Mouse (Mus musculus) gastrocnemius, adult 8-10 months (tissue): ENCODE results near the gene Rdh9. TPM values are rescaled to one million over a fixed set of nuclear protein-coding genes. Genes with fewer than 3 reads are reported as not detected.
"Not testable (repeated sequence)": the region's sequence is repeated elsewhere in the genome, so short reads cannot be mapped to it uniquely, and the experiment has no call there.

ENCODE experiments used
- DNase-seq, 2 experiments: peaks; one replicate each; pipeline ENCODE4 v3.0.0; 2022; ENCODE audit warnings: low spot score in 2 of 2
- total RNA-seq, 4 experiments: library from RNA; stranded (reverse); gene quantifications; 2 replicates each; pipeline ENCODE4 v1.2.4; 2022

Rdh9 gene
- total RNA-seq, 4 experiments from 2014 or later, result 0.12 to 0.58 (median 0.56) TPM; not detected in 1

DNA sequence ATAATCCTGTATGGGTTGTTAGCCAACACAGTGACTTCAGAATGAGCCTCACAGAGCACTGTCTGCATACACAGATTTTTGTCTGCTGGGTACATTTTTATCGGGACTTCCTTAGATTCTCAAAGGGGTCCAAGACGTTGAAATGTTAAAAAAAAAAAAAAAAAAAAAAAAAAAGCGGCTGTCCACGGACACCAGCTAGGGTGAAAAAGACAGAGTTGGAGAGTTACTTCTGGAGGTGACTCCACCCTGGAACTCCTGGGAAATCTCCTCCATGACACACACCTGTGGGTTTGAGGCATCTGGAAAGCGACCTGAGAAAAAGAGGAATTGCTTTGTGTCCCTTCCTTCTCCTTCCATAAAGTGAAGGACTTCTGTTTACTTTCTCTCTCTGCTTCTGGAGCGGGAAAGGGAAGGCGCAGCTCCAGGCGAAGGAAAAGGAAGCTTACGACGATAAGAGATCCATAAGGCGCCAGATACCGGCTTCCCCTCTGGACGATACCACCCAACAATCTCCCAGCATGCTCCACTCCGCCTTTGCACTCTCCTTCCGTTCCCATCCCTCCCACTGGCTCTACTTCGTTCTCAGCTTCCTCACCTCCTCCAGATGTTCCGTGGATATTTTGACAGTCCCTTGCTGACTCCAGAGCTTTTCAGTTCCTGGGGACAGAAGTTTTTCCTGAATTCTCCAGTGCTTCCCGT is 20.3 kb upstream of the Rdh9 start:
- DNase-seq, result no peak

DNA sequence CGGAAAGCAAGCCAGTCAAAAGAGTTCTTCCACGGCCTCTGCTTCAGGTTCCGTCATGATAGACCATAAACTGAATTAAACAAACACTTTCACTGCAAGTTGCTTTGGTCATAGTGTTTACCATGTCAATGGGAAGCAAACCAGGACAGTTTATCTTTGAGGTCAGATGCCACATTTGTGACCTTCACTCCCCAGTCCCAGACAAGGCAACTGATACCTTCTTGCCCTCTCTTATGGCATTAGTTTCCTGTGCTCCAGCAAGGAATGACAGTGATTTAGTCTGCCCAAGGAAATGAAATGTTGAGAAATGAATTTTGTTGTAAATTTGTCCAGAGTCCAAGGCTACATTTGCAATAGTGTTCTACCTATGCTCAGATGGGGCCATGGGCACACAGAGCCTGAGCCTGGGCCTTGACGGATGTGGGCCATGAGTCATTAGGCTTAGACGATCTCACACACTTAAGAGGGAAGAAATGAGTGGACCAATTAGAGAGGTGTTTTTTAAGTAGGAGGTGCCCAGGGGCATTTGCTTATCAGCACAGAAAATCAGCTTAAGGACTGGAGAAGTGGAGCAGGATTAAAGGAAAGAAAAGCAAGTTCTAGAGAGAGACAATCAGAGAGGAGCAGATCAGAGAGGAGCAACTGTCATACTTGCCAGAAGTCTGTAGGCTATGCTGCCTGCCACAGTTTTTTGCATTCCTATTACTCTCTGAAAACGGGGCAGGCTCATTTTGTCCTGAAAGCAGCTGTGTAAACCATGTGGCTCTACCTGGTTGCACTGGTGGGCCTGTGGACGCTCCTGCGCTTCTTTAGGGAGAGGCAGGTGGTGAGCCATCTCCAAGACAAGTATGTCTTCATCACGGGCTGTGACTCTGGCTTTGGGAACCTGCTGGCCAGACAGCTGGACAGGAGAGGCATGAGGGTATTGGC is 16.7 kb upstream of the Rdh9 start, which contains the start of the genes Rdh1 and Rdh16f1:
Rdh1 (plus strand) TSS at position 541 of the 930 bp plus-strand sequence.
Rdh16f1 (plus strand) TSS at position 607 of the 930 bp plus-strand sequence.
- DNase-seq, result no peak

DNA sequence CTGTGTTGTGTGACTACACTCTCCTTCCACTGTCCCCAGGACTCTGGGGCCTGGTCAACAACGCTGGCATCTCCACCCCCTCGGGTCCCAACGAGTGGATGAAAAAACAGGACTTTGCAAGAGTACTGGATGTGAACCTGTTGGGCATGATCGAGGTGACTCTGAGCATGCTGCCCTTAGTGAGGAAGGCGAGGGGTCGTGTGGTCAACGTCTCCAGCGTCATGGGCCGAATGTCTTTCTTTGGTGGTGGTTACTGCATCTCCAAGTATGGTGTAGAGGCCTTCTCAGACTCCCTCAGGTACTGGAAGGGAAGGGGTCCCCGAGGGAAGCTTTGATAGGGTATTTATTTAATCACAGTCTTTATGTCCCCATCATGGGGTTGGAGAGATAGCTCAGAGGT is 13.3 kb upstream of the Rdh9 start:
- not testable (repeated sequence) for DNase-seq

DNA sequence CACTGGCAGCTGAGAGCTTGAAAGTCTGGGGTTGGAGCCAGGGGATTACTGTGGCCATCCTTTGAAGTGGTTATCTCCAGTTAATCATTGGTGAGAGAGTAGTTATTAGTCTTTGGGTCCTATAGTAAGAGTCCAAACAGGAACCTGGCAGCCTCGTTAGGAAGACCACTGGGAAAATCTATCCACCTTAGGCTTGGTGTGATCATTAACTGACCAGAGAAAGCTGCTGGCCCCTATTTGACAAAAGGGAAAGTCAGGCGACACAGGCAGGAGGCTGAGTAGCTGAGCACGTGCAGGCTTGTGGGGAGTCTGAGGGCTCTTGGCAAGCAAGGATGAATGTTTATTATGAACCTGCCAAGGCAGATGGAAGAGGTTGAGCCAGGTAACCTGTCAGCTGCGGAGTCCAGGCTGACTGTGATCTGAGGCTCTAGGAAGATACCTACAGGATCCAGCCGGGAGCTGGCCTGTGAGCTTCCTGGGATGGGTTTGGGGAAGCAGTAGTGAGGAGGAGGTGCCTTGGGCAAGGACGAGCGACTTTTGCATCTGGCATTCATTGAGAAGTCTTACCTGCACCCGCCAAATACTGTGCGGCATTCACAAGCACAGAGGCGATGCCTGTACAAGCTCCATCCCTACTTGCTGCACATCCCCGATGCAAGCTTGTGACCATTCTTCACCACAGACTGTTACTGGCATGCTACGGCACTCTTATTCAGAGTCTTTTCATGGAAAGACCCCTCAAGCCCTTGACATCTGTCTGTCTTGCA is 12.1 kb upstream of the Rdh9 start:
- DNase-seq, result no peak

DNA sequence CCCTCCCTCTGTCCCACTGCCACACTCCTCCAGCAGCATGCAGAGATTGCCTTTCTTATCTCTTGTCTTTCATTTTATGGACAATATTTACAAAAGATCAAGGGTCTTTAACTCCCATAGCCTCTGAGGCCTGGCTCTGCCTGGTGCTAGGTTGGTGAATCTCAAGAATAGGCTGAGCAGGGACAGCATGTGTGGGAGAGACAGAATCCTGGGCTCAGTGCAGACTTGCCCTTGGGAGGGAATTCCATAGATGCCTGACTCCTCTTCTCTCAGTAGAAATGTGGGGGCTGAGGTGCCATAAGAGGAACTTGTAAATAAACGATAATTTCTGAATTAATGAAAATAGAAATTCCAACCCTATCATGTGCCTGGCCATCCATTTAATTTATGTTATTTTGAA is 9.6 kb upstream of the Rdh9 start:
- no peak for DNase-seq

DNA sequence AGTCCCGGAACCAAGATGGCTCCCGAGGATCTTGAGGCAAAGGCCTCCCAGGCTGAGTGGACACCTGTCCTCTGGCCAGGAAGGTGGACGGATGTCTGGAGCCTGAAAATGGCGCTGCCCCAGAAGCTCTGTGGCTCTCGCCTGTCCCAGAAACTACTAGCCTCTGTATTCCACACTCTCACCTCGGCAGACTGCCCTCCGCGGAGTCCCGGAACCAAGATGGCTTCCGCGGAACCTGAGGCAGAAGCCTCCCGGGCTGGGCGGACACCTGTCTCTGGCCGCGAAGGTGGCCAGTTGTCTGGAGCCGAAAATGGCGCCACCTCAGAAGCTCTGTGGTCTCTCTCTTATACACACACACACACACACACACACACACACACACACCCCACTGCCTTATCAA is 6.1 kb downstream of the Rdh9 start:
- not testable (repeated sequence) for DNase-seq

DNA sequence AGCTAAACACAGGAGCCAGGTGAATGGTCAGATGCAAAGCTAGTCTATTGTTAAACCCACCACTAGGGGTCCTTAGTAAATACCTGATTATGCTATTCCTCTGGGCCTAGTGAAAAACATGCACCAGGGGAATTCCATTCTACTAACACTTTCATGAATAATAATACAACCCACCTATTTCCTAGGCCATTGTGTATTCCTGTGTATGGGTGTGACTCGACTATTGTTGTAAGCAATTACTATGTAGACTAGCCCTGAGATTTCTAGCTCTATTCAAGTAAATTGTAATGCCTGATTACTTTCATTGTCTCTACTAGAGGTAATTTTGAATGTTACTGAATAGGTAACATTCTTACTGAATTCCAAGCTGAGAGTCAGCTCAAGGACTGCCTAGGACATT is 9.2 kb downstream of the Rdh9 start:
- DNase-seq, result not testable (repeated sequence)

DNA sequence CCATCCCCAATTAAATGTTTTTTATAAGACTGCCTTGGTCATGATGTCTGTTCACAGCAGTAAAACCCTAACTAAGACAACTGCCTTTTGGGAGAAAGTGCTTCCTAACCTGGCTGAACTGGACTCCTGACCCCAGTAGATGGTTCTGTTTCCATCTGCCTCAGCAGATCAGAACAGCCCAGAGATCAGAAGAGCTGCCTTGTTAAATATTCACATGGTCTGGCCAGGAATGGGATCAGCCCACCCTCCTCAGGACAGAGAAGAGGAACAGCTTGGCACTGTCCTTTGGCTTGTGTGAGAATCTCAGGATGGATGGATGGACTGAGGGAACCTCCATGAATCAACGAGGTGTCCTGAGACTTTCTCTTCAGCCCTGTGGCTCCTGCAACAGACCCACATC is 23.1 kb downstream of the Rdh9 start:
- no peak for DNase-seq

DNA sequence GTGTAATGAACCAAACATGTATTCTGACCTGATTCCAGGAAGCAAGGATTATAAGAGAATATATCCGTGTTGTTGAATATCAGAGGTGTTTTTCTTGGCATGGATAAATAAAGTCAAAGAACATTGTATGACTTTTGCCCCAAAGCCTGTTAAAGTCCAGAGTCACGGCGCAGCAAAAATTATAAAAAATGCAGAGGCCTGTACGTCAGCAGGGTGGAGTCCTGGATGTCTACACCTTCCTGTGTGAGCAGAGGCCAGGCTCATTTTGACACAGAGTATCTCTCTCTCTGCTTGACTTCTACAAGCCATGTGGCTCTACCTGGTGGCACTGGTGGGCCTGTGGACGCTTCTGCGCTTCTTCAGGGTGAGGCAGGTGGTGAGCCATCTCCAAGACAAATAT is 24.7 kb downstream of the Rdh9 start, which contains the start of gene Rdh16:
Rdh16 (plus strand) TSS at position 262 of the 400 bp plus-strand sequence.
- DNase-seq, result no peak

DNA sequence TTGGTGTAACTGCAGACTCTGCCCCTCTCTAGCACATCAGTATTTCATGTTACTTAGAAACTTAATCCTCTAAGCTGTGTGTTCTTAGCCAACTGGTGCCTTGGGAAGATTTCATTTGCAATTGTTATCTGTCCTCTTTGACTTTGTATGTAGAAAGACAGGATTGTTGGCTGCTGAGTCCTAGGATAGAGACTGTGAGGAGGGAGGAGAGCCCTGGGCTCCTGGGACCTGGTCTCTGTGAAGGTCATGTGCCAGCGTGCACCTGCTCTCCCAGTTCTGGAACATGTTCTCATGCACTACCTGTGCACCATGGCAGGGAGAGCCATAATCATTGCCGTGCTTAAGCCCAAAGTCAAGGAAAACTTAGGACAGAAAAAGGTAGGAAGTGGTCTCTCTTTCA is 25.4 kb downstream of the Rdh9 start:
- no peak for DNase-seq

DNA sequence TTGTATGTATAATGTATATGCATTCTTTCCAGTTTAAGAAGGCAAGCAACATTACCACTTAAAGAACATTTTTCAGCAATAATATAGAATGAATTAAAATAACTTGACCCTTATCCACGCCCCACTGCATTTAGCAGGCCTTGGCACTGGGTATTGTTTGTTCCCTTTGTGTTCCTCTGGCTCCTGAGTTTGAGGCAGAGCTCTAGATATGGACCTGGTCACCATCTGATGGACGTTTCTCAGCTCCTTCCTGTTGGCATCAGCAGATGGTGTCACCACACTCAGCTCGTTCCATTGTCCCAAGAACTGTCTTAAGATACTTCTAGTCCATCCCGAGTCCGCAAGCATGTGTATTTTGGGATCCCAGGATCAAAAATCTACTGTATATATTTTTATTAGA is 26.1 kb downstream of the Rdh9 start:
- DNase-seq, result no peak

DNA sequence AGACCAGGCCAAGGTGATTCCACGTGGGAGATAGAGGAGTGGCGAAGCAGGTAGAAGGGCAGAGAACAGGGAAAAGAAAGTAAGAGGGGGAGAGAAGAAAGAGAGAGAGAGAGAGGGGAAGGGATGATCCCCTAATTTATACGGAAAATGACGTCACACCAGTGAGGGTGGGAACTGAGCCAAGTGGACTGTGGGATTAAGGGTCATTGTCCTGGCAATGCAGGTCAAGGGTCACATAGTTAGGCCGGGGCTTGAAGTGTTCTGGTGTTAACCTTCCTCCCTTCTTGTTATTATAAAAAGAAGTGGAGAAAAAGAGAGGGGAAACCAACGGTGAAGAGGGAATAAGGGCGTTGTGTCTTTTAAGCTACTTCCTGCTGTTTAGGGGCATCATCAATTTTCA is 28.2 kb downstream of the Rdh9 start:
- no peak for DNase-seq

DNA sequence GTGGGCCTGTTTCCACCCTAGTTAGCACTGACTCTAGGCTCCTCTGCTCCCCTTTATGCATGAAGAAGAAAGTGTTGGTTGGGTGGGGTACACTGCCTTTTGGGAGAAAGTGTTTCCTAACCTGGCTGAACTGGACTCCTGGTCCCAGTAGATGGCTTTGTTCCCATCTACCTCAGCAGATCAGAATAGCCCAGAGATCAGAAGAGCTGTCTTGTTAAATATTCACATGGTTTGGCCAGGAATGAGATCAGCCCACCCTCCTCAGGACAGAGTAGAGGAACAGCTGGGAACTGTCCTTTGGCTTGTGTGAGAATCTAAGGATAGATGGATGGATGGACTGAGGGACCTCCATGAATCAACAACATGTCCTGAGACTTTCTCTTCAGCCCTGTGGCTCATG is 39.7 kb downstream of the Rdh9 start:
- no peak for DNase-seq

DNA sequence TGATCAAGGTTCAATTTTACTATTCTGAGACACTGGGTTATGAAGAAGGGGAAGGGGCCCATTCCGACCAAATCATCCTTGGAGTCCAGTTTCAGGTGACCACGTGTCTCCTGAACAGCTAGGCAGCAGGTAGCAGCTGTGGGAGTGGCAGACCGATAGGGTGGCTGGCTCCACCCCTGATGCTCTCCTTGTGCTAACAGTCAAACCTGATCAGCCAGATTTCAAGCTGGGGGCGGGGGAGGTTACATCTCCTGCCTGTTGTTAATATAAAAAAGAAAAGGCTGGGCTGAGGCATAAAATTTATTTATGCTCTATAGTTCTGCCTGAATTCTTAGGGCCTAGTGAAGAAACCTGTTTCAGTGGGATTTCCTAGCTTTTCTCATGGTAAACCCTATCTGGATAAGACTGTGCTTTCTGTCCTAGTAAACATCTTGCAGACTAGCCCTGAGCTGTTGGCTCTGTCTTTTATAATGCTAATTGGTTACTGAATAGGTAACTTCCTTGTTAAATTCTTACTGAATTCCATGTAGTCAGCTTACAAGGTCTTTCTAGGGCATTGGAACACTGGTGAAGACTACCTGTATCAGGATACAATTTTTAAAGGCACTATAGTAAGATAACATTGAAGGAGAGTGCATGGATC is 41.2 kb downstream of the Rdh9 start:
- not testable (repeated sequence) for DNase-seq

DNA sequence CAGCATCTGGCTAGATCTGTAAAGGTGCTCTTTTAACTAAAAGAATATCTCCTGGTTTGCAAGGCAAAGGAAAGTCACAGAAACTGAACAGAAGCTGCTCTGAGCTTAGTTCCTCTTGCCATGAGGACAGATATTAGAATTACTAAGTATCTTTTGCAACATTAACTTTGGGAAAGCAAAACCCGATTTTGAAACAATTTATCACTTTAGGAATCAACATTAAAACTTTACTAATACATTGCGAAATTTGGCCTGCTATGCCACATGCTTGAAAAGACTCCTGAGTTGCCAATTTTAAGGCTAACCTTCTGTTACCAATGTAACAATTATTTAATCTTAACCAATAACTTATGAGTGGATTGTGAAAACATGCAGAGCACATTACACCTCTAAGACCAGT is 45.6 kb downstream of the Rdh9 start:
- DNase-seq, result not testable (repeated sequence)

DNA sequence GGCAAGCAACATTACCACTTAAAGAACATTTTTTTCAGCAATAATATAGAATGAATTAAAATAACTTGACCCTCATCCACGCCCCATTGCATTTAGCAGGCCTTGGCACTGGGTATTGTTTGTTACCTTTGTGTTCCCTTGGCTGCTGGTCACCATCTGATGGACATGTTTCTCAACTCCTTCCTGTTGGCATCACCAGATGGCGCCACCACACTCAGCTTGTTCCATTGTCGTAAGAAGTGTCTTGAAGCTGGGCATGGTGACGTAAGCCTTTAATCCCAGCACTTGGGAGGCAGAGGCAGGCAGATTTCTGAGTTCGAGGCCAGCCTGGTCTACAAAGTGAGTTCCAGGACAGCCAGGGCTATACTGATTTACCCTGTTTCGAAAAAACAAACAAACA is 49.2 kb downstream of the Rdh9 start:
- DNase-seq, result no peak

DNA sequence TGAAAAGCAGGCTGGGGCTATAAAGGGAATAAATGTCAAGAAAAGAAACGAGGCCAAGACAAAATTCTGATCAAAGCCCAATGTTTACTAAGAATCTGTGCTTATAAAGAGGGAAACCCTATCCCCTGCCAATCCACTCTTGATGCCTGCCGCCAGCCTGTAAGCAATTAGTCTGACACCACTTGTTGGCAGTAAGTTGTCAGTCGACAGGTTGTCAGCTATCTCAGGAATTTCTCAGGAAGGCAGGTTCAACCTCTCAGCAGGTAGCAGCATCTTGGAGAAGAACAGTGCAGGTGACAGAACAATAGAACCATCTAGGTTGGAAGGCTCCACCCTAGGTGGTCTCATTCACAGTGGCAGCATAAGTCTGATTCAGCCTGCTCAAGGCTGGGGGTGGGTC is 52.9 kb downstream of the Rdh9 start:
- DNase-seq, result no peak

DNA sequence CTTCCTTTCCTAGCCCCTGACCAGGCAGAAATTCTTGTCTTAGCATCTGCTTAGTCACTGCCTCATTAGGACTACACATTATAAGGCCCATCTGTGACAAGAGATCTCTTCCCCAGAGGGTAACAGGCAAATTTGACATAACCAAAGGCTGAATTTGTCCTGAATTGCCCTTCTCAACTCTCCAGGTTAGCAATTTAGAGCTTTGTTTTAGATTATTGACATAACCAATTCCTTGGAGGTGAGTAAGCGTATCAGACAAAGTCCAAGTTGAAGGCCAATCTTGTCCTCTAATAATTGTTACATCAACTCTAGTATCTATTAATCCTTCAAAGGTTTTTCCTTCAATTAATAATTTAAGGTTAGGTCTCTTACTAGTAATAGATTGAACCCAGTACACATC is 58.0 kb downstream of the Rdh9 start:
- not testable (repeated sequence) for DNase-seq

DNA sequence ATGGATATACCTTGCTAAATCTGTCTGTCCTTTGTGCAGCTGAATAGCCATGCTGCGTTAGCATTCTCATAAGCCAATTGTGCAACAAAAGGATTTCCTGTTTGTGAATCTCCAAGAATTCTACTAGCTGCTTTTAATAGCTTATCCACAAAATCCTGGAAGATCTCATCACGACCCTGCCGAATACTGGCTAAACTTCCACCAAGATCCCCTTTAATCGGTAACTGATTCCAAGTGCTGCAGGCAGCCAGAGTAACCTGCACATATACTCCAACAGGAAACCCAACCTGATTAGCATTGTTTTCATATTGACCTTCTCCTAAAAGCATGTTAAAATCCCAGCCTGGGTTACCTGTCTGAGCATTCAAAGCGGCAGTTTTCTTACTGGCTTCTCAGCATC is 59.1 kb downstream of the Rdh9 start:
- no peak for DNase-seq

DNA sequence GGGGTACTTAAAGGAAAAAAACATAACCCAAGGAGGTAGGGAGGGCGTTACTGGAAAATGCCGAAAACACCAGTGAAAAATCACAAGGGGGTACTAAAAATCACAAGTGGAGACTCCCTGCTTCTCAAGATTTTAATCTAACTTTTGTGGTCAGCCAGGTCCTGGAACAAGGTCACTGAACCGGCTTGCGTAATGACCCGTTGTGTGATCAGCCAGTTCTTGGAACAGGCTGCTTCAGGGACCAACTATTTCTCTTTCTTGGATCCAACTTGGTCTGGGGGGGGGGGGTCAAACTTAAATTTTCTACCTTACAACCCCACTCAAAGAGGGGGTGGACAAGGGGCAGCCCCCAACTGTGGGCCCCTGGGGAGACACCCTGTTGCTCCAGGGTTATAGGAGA is 61.6 kb downstream of the Rdh9 start:
- not testable (repeated sequence) for DNase-seq

DNA sequence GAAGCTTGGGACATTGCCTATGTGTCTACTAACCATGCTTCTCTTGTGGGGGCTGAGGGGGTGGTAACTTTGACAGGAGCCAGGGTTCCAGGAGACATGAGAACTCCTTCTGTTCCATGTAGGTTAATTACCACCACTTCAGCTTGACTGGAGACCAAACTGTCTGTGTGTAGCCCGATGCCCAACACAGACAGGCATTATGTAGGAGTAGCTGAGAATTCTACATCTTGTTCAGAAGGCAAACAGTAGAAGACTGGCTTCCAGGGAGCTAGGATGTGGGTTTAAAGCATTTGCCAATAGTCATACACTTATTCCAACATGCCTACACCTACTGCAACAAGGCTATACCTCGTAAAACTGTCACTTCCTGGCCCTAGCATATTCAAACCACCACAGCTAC is 62.4 kb downstream of the Rdh9 start:
- no peak for DNase-seq
